Mouse (Mus musculus): ENCODE data around the gene Gm26992.

DNA sequence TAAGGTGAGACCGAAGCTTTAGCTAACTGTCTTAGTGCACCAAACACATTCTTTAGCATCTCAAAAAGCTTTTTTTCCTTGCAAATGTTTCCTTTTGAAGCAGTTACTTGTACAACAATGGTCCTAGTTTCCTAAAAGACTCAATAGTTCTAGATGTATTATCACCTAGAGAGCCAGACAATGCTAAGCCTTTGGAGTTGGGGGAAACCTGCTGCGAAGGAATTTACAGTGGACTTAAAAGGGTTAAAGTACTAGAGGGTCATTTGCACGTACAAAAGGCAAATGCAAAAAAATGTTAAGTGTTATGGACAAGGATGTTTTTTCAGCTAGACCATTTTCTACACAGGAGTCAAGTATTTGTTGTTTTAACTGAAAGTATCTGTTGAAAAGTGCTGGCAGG lies 50.5 kb downstream of the Gm26992 start:
- TF ChIP-seq USF1 (IDR thresholded peaks at IDR 0.05; ENCODE audit: low read depth) (no peak), CTCF (IDR thresholded peaks at IDR 0.05; ENCODE audit: control insufficient read depth, insufficient read depth, insufficient read length) (no peak)

All from C2C12 (cell line).